Mouse (Mus musculus): ENCODE measurements around the gene Als2cl.

Als2cl gene

DNA sequence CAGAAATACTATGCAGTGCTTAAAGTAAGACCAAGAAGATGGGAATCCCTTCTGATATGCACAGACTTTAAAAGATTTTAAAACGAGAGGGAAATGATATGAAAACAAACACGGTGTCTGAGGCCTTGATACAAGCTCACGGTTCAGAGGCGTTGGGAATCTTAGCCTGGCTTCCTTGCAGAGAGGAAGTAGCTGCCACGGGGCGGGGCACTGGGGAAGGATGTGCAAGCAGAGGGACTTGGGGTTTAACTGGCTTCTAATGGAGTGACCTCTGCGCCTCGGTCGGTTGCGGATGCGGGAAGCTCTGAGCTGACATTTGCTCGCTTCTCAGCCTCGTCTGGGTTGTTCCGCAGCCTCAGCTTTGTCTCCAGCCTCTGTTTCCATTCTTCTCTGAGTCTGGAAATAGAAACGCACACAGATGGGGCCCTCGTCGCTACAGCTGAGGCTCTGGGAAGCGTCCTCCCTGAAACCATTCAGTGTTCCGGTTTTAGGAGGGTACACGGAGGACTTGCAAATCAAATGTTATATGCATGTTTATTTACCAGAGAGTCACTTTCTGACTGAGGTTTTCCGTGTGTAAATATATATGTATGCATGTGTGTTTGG, 35.1 kb downstream of the Als2cl start:
- no peak for DNase-seq (ENCODE audit: low spot score in 2 of 2)

DNA sequence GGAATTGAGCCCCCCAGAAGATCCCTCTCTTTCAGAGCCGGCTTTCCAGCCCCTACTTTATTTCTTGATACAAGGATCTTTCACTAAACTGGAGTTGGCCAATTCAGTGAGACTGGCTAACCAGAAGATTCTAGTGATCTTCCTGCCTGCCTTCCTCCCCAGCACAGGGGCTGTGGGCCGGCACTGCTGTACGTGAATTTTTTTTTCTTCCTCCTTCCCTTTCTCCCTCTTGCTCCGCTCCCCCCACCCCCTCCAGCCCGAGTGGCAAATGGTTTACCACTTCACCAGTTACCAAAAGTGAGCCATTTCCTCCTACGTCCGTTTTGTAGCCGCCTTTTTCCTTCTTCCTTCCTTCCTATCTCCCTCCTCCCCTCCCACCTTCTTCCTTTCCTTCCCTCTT, 35.8 kb downstream of the Als2cl start:
- DNase-seq (ENCODE audit: low spot score in 2 of 2), result no peak

DNA sequence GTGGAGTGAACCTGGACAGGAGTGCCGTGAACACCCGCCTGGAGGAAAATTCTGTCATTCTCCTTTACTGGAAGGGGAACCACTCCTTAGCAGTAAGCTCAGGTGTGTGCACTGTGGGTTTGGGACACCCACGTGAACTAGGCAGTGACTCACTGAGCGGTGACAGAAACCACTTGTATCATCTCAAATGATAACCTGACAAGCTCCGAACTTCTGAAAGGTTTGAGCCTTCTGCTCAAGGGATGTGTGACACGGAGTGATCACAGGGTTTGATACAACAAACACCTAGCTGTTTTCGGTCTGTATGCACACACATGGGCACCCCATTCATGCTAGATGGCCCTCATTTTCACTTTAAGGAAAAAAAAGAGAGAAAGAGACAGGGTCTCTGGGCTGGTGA, 37.1 kb downstream of the Als2cl start, which contains the start of gene Fam240a:
Fam240a (minus strand) TSS at position 76 of the 400 bp plus-strand sequence.
- DNase-seq (ENCODE audit: low spot score in 2 of 2), result no peak

DNA sequence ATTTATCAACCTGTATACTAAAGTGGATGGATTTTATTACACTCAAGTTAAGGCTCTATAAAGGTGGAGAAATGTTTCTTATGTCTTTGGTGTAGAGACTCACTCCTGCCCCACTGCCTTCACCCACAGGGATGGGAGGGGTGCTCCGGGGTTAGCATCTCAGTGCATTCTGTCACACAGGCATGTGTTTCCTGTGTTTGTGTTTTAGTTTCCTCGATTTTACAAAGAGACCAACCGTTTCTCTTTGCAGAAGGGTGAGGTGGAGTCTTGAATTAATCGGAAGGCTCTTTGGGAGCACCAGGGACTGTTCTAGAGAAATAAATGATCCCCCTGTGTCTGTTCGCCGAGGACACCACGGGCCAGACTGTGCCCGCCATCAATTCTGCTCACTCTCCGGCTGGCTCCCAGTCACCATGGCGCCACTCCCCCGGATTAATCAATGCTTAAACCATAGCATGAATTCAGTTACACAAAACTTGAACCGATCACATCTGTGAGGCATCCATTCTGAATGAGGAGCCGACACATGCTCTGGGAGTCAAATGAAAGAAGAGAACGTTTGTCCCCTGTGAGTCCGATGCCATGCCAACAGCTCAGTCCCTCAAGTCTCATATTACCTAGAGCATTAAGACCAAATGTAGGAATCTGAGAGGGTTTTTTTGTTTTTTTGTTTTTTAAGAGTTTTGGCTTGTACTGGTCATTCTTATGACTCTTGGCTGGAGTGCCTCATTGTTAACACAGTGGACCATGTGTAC, 41.2 kb downstream of the Als2cl start:
- DNase-seq (ENCODE audit: low spot score in 2 of 2), result no peak

DNA sequence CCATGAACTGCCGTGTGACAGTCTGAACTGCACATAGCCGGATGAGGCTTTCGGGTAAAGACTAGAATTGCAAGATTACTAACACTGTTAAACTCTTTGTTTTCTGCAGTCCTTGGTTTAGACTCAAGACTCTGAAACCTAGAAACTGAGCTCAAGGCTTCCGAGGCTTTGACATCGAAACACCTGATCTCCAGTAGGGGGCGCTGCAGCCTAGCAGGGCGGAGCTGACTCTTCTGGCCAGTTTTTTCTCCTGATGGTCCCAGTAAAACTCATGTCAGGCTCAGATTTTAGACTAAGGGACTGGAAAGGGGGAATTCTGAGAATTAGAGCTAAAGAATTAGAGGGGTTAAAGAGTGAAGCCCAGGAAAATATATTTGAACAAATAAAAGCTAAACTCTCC, 43.1 kb downstream of the Als2cl start:
- peak; percentile 69 for DNase-seq (ENCODE audit: low spot score in 2 of 2)

DNA sequence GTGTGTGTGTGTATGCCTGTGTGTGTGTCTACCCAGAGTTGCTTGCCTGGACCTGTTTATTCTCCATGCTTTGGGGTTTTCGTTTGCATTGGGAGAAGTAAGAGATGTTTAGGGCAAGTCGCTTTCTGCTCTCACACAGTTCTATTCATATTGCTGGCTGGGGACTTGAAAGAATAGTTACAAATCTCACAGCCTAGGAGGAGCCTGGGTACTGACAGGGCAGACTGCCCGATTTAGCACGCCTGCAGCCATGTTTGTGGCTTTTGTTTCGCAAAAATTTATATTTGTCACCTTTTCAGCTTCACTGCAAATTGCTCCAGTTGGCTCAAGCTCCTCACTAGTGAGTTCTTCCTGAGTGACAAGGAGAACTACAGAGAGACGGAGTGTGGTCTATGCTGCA, 51.9 kb downstream of the Als2cl start:
- no peak for DNase-seq (ENCODE audit: low spot score in 2 of 2)

DNA sequence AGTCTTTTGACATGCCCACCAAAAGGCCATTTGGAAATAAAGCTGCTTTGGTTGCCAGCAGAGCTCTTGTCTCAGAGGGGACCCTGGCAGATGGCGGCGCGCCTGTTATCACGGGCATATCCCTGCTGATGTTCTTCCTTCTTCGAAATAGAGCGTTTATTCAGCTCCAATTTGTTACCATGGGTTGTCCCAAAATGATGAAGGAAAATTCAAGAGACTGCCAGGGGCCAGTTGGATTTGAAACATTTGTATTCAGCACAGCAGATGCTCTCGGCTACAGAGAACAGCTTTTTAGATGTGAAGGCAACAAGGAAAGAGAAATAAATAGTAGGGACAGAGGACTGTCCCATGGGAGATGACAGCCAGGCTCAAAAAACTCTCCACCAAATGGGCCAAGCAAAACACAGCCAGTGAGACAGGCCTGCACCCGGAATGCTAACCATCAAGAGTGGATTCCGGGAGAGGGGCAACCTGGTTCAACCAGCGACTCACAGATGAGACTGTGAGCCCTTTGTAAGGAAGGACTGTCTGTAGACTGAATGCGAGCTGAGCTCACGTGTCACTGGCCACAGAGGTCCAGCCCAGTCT, 54.3 kb downstream of the Als2cl start:
- DNase-seq (ENCODE audit: low spot score in 2 of 2), result peak; percentile 13 to 50

DNA sequence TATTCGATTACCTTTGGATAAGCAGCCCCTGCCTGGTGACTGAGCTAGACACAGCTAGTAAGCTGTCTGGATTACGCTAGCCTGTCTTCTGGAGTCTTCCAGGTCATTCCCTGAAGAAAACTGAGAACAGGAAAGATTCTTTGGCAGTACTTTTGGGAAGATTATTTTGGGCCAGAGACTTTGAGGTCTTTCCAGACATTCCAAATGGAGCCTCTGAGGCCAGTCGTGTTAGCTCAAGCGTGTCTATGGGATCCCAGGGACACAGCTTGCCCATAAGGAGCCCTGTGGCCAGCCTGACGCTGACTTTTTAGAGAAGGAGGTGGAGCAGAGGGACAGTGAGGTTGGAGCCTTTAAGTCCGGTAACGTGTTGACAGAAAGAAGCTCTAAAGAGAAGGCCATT, 56.3 kb downstream of the Als2cl start:
- DNase-seq (ENCODE audit: low spot score in 2 of 2), result no peak

DNA sequence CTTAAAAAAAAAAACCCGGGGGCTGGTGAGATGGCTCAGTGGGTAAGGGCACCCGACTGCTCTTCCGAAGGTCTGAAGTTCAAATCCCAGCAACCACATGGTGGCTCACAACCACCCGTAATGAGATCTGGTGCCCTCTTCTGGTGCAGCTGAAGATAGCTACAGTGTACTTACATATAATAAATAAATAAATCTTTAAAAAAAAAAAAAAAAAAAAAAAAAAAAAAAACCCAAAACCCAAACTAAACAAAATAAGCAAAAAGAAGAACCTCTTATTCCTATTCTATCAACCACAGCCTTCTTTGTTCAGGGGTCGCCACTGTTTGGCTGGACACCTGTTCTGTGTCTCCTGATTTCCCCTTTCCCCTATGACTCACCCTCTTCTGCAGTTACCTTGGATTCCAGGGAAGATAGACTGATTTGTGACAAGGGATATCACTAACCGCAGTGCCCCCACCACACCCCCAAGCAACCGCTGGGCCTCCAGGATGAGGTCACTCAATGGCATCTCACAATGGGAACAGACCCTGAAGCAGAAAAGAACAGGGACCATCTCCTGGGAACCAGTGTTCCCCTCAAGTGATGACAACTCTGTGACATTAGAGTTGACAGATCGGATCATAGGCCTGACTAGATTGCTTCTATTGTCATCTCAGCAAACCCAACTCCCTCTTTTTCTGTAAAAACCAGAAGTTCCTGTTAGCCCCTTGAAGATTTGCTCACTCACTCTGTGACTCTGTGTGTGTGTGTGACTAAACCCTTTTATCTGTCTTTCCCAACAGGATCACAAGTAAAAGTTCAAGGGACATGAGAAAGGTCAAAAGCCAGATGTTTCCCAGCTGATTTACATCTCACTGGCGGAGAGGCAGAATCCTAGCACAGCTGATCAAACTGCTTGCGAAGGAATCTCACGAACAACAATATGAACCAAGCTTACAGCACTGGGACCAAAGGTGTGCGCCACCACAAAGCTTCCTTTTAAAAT, 58.1 kb downstream of the Als2cl start:
- no peak for DNase-seq (ENCODE audit: low spot score in 2 of 2)

DNA sequence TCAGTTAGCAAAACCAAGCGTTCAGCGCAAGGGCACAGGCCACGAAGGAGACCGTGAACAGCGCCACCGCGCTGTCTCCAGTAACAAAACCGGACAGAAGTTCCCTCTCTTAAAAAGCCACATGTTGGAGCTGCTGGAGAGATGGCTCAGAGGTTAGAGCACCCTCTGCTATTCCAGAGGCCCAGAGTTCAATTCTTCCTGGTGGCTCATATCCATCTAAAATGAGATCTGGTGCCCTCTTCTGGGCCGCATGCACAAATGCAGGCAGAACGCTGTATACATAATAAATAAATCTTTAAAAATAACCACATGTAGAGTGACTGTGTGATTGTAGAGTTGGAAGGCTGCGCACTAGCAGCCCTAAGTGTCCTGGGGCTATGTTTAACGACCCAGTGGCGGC, 64.6 kb downstream of the Als2cl start:
- DNase-seq (ENCODE audit: low spot score in 2 of 2), result no peak

DNA sequence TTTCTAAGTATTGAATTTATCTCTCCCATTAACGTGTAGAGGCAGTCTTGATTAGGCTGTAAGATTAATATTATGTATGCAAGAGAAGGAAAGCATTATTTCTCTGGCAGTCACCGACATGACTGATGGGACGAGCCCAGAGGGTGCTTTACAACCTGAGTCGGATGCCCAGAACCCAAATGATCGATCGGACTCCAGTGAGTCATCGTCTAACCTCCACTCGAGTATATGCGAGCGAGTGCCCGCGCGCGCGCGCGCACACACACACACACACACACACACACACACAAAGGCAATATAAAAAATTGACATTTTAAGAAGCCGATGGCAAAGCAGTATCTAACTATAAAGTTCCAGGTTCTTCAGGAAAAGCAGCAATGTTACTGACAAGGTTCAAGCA, 65.7 kb downstream of the Als2cl start:
- DNase-seq (ENCODE audit: low spot score in 2 of 2), result no peak

DNA sequence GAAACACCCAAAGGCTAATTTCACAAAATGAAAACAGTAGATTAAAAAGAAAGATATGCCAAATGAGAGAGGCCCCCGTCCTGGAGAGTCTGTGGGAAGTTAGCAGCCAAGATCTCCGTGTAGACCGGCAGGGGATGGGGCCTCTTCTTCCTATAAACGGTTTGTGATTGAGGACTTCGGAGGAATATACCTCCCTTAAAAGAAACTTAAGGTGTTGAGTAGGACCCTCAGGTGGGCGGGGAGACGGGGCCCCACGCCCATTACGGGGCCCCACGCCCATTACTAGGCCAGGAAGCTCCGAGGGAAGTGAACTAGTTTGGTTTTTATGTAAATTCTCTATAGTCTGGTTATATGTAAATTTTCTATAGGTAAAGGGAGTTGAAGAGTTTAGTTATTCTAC, 66.3 kb downstream of the Als2cl start, which contains the start of gene Tdgf1:
Tdgf1 (minus strand) TSS at position 233 of the 400 bp plus-strand sequence.
- no peak for DNase-seq (ENCODE audit: low spot score in 2 of 2)

DNA sequence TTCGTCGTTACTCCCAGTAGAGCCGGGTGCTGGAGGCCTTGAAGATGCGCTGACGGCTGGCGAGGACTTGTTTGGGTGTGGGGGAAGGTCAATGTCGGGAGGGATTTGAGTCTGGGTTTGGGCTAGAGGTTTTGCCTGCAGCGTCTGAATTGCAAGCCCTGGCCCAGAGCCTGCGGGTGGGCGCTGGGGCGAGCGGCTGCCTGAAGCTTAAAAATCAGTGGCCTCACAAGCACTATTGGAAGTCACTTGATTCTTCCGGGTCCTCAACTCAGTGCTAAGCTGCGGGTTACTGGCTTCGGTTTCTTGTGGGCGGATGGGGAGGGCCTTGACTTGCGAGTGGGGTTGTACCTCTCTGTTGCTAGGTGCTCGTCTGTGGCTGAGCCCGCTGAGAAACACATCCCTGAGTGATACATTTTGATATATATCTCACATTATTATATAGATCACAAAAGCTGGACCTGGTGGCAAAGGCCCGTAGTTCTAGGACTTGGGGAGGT, 66.9 kb downstream of the Als2cl start:
- DNase-seq (ENCODE audit: low spot score in 2 of 2), result no peak

DNA sequence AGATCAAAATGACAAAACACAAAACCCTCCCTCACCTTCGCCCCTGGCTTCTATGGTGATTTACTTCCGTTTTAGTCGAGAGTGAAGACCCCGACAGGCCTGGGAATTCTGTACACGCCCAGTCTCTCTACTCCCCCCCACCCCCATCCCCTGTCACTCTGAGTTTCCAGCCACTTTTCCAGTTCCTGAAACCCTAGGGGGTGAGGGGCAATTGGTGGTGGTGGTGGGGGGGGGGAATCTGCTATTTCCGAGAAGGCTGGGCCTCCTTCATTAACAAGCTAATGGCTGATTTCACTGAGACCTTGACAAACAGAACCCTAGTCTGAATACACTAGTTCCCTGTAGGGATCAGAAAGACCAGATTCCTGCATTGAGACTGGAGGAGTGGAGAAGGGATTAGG, 67.6 kb downstream of the Als2cl start:
- DNase-seq (ENCODE audit: low spot score in 2 of 2), result no peak

DNA sequence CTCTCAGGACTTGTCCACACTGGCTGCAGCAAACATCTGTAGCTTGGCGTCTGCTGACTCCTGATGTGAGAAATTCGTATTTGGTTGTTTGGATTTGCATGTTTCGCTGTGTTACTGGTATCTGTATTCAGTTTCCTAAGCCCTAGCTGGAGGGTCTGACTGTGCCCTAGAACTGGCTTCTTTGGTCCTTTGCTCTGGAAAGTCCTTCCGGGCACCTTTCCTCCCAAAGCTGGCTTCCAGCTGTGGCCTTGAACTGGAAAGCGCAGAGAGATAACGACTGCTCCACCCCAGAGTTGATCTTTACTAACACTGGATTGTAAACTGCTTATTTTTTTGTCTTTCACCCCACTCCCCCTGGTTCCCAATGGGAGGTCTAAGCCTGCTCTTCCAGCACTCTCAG, 68.2 kb downstream of the Als2cl start:
- no peak for DNase-seq (ENCODE audit: low spot score in 2 of 2)

DNA sequence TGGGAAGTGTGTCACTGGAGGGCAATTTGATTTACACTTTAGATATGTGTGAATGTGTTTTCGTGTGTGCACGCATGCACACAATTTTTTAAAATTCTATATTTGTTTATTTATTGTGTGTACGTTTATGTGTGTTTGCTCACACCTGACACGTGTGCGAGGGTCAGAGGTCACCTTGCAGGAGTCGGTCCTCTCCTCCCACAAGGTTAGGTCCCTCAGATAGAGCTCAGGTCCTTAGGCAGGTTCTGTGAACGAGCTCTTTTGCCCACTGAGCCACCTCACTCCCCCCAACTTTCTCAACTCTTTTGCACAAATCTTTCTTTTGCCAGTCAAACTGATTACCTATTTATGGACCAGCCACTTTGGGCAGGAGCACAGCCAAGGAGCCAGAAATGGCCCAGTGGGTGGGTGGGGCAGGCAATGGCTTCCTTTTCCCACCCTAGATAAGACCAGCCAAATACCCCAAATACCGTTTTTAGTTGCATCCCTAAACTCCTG, 69.2 kb downstream of the Als2cl start:
- no peak for DNase-seq (ENCODE audit: low spot score in 2 of 2)

DNA sequence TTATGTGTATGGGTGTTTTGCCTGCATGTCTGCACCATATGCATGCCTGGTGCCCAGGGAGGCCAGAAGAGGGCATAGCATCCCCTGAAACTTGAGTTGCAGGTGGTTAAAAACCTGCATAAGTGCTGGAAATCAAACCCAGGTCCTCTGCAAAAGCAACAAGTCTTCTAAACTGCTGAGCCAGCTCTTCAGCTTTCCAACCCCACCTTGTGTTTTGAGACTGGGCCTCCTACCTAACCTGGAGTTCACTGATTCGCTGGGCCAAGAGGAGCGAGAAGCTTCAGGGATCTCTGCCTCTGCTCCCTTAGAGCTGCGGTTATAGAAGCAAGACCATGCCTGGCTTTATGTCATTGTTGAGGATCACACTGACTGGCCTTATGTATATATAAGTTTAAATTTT, 70.4 kb downstream of the Als2cl start:
- no peak for DNase-seq (ENCODE audit: low spot score in 2 of 2)
